ENCODE assay signal across 12 mouse cellular contexts in the genomic region with DNA sequence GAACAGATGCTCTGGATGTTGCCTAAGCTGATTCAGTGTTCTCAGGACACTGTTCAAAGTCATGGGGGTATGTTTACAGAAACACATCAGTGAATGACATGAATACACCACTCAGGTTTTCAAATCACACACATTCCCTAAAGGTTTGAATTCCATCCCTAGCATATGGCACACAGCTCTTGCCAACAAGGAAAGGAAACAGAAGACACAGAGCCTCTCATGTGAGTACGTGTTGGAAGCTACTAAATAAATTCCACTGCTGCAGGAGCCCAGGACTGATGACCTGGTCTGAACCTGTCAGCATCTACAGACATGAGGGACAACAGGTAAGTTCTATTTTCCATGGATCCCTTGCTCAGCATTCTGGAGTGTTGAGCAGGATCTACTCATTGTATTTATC.
"Had no signal": no experiment of that assay in that cellular context is flagged by ENCODE, and none has a peak within 500 bp of the region (broad histone marks: within the 10 kb centered on the region; RNA-seq: fewer than 3 reads in every experiment).

No protein-coding gene starts in this region.

- H3K27ac ChIP-seq: layer of hippocampus, adult 2 months; liver, embryonic 13.5 days had no signal

- H3K27me3 ChIP-seq: liver, embryonic 13.5 days had no signal

- H3K9me3 ChIP-seq: liver, embryonic 13.5 days had no signal

- H3K36me3 ChIP-seq: liver, embryonic 13.5 days had no signal

- DNase-seq: kidney, postnatal 14 days; kidney, postnatal 4 days; layer of hippocampus, adult 9-11 months; liver, embryonic 13.5 days; lung, adult 2 months; lung, postnatal 14 days; lung, postnatal 4 days; midbrain, embryonic 14.5 days; thymus, adult 18-20 months; thymus, postnatal 36 days had no signal

- H3K4me3 ChIP-seq: layer of hippocampus, adult 2 months; liver, embryonic 13.5 days had no signal

- H3K9ac ChIP-seq: liver, embryonic 13.5 days had no signal

- H3K4me2 ChIP-seq: liver, embryonic 13.5 days; midbrain, embryonic 11.5 days had no signal

- H3K4me1 ChIP-seq: liver, embryonic 13.5 days had no signal
